Mouse (Mus musculus) 3T3-L1 (cell line): Measurements from ENCODE around the gene Svs5.

Experiments used
- DNase-seq: peaks from one replicate; pipeline ENCODE4 v3.0.0-alpha.2; 2015; ENCODE audit warnings: low read depth, low spot score

The Svs5 gene

DNA sequence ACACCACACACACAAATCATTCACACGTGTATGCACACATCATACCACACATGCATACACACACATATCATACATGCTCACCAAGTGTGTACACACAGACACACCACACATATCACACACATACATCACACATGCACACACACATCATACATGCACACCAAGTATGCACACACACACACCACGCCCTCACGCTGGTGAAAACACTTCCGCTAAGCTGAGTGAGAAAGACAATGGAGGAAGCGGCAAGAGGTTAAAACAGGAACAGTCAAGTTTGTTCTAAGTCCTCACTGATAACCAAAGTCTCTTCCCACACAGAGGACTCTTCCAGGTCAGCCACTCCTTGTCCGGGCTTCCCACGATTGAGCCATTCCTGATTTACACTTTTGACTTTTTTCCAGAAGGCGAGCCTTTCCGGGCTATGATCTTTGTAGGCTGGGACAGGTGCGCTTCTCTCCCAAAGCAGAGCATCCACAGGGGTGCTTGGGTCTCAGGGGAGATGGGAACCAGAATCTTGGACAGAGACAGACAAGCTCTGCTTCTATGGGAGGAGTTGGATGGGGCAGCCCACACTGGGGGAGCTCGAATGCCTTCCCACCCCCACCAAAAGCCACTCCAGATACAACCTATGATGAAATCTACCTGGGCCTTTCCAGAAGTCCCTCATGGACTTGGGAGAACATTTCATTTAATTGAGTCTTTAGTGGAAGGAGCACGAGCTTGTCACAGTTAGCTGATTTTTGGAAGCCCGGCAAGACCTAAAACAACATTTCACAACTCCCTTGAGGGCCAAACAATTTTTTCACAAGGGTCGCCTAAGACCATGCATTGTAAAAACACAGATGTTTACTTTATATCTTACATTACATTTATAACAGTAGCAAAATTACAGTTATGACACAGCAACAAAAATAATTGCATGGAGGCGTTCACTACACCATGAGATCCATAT, 45.2 kb downstream of the Svs5 start:
- DNase-seq: peak; percentile 77

DNA sequence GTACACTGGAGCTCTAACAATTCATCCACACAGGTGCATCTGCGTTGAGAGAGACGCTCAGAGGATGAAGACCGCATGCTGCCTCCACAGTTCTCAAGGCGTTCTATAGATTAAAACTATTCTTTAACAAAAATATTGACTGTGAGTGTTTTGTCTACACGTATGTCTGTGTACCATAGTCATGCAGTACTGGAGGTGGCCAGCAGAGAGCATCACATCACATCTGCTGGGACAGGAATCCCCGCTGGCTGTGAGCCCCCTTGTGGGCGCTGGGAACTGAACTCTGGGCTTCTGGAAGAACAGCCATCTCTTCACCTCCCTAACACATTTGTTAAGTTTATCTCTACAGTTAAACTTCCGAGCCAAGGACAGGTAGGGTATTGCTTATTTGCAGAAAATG, 49.2 kb downstream of the Svs5 start:
- peak; percentile 50 for DNase-seq

DNA sequence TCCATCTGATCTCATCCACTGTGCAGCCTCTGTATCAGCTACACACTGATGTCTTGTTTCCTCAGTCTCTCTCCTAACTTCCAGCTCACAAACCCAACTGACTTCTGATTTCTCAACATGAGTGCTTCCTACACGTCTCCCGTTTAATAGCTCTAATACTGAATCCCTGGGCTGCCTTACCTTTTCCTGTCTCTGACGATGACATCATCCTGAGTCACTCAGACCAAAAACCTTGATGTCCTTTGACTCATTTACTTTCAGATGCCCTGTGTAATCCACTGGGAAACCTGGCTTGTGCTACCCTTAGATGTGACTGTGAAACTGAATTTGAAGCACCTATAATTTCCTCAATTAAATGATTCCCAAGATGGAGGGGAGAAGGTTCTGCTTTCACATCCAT, 50.4 kb downstream of the Svs5 start:
- DNase-seq: peak; percentile 52
